Mouse (Mus musculus): ENCODE measurements around the gene Fgfr2. TPM values are rescaled to one million over a fixed set of nuclear protein-coding genes. Genes with fewer than 3 reads are reported as not detected.
"Not testable (repeated sequence)": the region's sequence is repeated elsewhere in the genome, so short reads cannot be mapped to it uniquely, and the experiment has no call there.

The Fgfr2 gene
- polyA plus RNA-seq, 1 experiment from 2014 or later: 11.2 TPM

DNA sequence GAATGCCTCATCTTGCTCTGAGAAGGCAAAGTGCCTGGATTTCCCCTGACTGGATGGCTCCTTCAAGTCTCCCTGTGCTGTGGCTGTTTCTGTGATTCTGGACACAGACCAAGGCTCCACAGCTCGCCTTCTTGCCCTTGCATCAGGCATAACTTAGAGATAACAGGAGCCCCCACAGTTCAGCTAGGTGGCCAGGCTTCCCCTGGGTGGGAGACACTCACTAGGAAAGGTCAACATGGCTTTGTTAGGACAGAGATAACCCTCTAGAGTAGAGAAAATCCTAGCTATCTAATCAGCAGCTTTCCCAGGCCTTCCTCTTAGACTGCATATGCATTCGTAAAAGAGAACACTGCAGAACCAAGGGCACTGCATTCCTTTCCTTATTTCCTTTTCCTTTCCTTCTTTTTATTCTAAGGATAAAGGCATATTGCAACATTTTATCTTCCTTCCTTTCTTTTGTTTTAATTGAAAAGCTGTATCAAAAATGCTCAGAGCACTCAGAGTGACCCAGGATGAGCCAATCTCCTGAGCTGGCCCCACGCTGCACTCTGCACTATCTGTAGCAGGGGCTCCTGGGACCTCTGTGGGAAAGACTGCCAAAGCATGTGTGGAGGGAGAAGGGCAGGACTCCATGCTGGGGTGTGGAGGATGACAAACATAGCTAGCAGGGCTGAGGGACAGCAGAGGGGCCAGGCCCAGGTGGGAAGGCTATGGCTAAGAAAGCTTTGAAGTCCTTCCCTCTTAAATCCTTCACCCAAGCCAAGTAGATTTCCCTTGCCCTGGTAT is 2981.9 kb downstream of the Fgfr2 start:
- TF ChIP-seq EP300 (IDR thresholded peaks at IDR 0.05; ENCODE audit: low read depth) (no peak), CTCF (IDR thresholded peaks at IDR 0.05; ENCODE audit: low read depth) (no peak)
- no peaks in the 10 kb centered on the region for H3K9me3 ChIP-seq (ENCODE audit: low read length)
- no peak overlapping the region for H3K27ac ChIP-seq (ENCODE audit: low read depth)
- WGBS (ENCODE audit: insufficient replicate concordance): 48% methylated on average over 3 of the region's 3 CpGs
- no peaks in the 10 kb centered on the region for H3K27me3 ChIP-seq (ENCODE audit: insufficient read depth, low read length)
- H3K36me3 ChIP-seq (replicated peaks; ENCODE audit: insufficient read depth, low read length): no peaks in the 10 kb centered on the region
- H3K4me2 ChIP-seq (ENCODE audit: low read depth, low read length): no peak overlapping the region
- no peak overlapping the region for H3K4me3 ChIP-seq (ENCODE audit: low read depth, low read length)
- no peaks in the 10 kb centered on the region for H3K4me1 ChIP-seq (ENCODE audit: insufficient read depth)
- no peak for ATAC-seq
- H3K9ac ChIP-seq (replicated peaks): no peak overlapping the region
- no peak for DNase-seq

DNA sequence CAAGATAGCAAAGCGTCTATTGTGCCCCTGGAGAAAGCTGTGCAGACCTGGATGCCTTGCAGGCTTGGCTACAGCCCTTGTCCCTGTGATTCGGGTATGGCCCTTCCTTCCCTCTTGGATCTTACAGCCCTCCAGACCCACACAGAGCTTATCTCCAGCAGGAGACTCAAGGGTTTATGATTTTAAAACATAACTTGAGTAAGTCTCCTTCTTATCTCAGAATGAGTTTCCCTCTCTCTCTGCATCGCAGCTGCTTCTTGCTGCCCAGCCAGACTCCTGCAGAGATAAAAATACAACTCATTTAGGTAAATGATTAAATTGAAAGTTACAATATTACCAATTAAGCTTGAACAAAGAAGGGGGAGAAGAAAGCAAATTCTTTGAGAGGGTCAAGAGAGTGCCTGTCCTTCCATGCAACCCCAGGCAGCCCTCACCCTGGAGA is 2988.2 kb downstream of the Fgfr2 start:
- 47% methylated on average over 3 of the region's 3 CpGs for WGBS (ENCODE audit: insufficient replicate concordance)
- no peak overlapping the region for H3K4me2 ChIP-seq (ENCODE audit: low read depth, low read length)

DNA sequence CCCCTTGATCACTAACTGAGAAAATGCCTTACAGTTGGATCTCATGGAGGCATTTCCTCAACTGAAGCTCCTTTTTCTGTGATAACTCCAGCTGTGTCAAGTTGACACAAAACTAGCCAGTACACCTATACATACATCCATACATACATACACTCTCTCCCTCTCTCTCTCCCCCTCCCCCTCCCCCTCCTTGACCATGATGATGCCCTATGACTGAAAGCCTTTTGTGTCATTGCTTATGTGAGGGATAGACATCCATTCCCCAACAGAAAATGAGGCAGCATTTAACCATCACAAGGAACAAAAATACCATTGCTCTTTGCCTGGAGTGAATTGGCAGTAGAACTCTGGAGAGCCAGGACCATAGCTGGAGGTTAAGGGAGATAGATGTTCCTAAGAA is 2988.7 kb downstream of the Fgfr2 start:
- H3K4me3 ChIP-seq (ENCODE audit: low read depth, low read length); H3K36me3 ChIP-seq (replicated peaks; ENCODE audit: insufficient read depth, low read length); H3K27me3 ChIP-seq (ENCODE audit: insufficient read depth, low read length); ATAC-seq; DNase-seq; H3K9me3 ChIP-seq (ENCODE audit: low read length); H3K9ac ChIP-seq (replicated peaks); H3K4me1 ChIP-seq (ENCODE audit: insufficient read depth); H3K27ac ChIP-seq (ENCODE audit: low read depth); H3K4me2 ChIP-seq (ENCODE audit: low read depth, low read length): not testable (repeated sequence)

More for the DNA sequence above, 2988.2 kb downstream of the Fgfr2 start:
- Histone ChIP-seq H3K4me3 (ENCODE audit: low read depth, low read length) (no peak overlapping the region), H3K36me3 (replicated peaks; ENCODE audit: insufficient read depth, low read length) (no peaks in the 10 kb centered on the region), H3K27ac (ENCODE audit: low read depth) (no peak overlapping the region), H3K4me1 (ENCODE audit: insufficient read depth) (no peaks in the 10 kb centered on the region), H3K9me3 (ENCODE audit: low read length) (no peaks in the 10 kb centered on the region), H3K9ac (replicated peaks) (no peak overlapping the region), H3K27me3 (ENCODE audit: insufficient read depth, low read length) (no peaks in the 10 kb centered on the region)
- DNase-seq: no peak
- ATAC-seq: no peak
- TF ChIP-seq CTCF (IDR thresholded peaks at IDR 0.05; ENCODE audit: low read depth) (no peak), EP300 (IDR thresholded peaks at IDR 0.05; ENCODE audit: low read depth) (no peak)

DNA sequence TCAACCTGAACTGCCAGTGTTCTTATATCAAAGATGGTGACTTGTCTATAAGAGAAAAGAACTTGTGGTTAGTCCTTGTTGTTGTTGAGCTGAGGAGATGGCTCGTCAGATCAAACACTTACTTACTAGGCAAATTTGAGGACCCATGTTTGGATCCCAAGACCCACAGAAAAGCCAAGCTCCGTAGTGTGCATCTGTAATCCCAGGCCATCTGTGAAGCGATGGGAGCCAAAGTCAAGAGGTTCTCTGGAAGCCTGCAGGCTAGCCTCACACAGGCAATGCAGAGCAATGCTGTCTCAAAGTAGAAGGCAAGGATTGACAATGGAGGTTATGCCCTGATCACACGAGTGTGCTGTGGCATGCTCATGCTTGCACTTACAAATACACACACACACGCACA is 2992.9 kb downstream of the Fgfr2 start:
- no peaks in the 10 kb centered on the region for H3K9me3 ChIP-seq (ENCODE audit: low read length)
- DNase-seq: no peak
- no peaks in the 10 kb centered on the region for H3K36me3 ChIP-seq (replicated peaks; ENCODE audit: insufficient read depth, low read length)
- no peak overlapping the region for H3K4me3 ChIP-seq (ENCODE audit: low read depth, low read length)
- 75% methylated on average over 5 of the region's 5 CpGs for WGBS (ENCODE audit: insufficient replicate concordance)
- H3K4me2 ChIP-seq (ENCODE audit: low read depth, low read length): no peak overlapping the region
- no peak for TF ChIP-seq EP300 (IDR thresholded peaks at IDR 0.05; ENCODE audit: low read depth)
- TF ChIP-seq CTCF (IDR thresholded peaks at IDR 0.05; ENCODE audit: low read depth): no peak
- H3K9ac ChIP-seq (replicated peaks): no peak overlapping the region
- no peak for ATAC-seq
- no peak overlapping the region for H3K27ac ChIP-seq (ENCODE audit: low read depth)
- H3K4me1 ChIP-seq (ENCODE audit: insufficient read depth): no peaks in the 10 kb centered on the region
- no peaks in the 10 kb centered on the region for H3K27me3 ChIP-seq (ENCODE audit: insufficient read depth, low read length)

DNA sequence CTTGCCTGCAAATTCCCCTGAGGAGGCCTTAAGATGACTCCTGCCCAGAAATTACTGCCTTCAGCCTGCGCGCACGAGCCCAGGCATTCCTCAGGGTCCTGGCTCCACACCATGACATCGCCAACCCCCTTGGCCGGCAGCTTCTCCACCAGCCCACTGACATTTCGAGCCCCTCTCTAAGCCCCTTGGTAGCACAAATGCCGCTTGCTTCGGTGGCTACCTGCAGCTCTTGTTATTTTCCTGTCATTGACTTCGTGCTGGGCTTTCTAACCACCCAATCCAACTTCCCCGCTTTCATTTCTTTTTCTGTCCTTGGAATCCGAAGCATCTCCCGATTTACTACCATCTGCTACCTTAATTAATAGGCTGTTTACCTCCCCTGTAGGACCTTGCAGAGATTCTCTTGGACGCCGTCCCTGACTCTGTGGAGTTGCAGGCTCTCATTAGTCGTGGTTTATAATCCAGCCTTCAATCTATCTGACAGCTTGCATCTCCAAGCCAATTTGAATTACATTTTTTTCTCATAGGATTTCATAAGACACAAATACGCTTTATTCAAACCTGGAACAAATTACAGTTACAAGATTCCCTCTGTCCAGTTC is 2993.7 kb downstream of the Fgfr2 start:
- DNase-seq (no peak), ATAC-seq (no peak)
- Histone ChIP-seq H3K27me3 (ENCODE audit: insufficient read depth, low read length) (no peaks in the 10 kb centered on the region), H3K4me1 (ENCODE audit: insufficient read depth) (no peaks in the 10 kb centered on the region), H3K4me3 (ENCODE audit: low read depth, low read length) (no peak overlapping the region), H3K9ac (replicated peaks) (no peak overlapping the region), H3K36me3 (replicated peaks; ENCODE audit: insufficient read depth, low read length) (no peaks in the 10 kb centered on the region), H3K27ac (ENCODE audit: low read depth) (no peak overlapping the region), H3K4me2 (ENCODE audit: low read depth, low read length) (no peak overlapping the region), H3K9me3 (ENCODE audit: low read length) (no peaks in the 10 kb centered on the region)
- TF ChIP-seq EP300 (IDR thresholded peaks at IDR 0.05; ENCODE audit: low read depth) (no peak), CTCF (IDR thresholded peaks at IDR 0.05; ENCODE audit: low read depth) (no peak)
- 42% methylated on average over 16 of the region's 16 CpGs for WGBS (ENCODE audit: insufficient replicate concordance)

DNA sequence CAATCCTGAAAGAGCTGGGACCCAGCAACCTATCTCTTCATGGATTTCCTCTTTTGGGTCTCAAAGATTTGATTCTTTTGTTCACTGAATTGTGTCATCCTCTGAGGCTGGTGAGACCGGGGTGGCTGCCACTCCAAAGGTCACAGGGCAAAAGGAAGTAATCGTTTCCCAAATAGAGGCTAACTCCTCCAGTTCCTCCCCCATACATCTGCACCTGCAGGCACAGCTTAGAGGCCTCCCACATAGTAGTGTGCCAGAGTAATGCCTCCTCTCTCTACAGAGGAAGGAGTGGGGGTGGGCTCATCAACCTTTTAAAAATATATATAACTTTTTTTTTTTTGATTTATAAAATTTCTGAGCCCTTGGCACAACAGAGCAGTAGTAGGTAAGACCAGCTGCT is 3001.6 kb downstream of the Fgfr2 start:
- no peaks in the 10 kb centered on the region for H3K27me3 ChIP-seq (ENCODE audit: insufficient read depth, low read length)
- H3K4me1 ChIP-seq (ENCODE audit: insufficient read depth): no peaks in the 10 kb centered on the region
- no peak for TF ChIP-seq CTCF (IDR thresholded peaks at IDR 0.05; ENCODE audit: low read depth)
- no peak for TF ChIP-seq EP300 (IDR thresholded peaks at IDR 0.05; ENCODE audit: low read depth)
- H3K9ac ChIP-seq (replicated peaks): no peak overlapping the region
- ATAC-seq (no peak), DNase-seq (no peak)
- H3K36me3 ChIP-seq (replicated peaks; ENCODE audit: insufficient read depth, low read length): no peaks in the 10 kb centered on the region
- H3K9me3 ChIP-seq (ENCODE audit: low read length): no peaks in the 10 kb centered on the region
- H3K4me2 ChIP-seq (ENCODE audit: low read depth, low read length): no peak overlapping the region
- no peak overlapping the region for H3K4me3 ChIP-seq (ENCODE audit: low read depth, low read length)
- H3K27ac ChIP-seq (ENCODE audit: low read depth): no peak overlapping the region
- 10% methylated on average over 2 of the region's 2 CpGs for WGBS (ENCODE audit: insufficient replicate concordance)

All from liver, postnatal 0 days (tissue).